Mouse (Mus musculus): ENCODE results near the gene Arid3b.

DNA sequence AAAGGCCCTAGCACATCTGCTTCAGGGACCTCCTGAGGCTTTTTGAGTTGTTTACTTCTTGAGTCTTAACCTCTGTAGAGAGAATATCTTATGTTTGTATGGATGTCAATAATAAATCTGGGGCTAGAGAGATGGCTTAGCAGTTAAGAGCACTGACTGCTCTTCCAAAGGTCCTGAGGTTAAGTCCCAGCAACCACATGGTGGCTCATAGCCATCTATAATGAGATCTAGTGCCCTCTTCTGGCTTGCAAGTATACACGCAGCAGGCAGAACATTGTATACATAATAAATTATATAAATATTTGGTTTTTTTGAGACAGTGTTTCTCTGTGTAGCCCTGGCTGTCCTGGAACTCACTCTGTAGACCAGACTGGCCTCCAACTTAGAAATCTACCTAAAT is 62.4 kb downstream of the Arid3b start:
- TF ChIP-seq CTCF (IDR thresholded peaks at IDR 0.05; ENCODE audit: low read depth, low read length) = no peak
- no peak for TF ChIP-seq POLR2A (IDR thresholded peaks at IDR 0.05; ENCODE audit: insufficient read depth, low read length)

All from ES-Bruce4 (cell line).